Mouse (Mus musculus): Measurements from ENCODE around the gene Zfp493. TPM values are rescaled to one million over a fixed set of nuclear protein-coding genes. Genes with fewer than 3 reads are reported as not detected.
"Not testable (repeated sequence)": the region's sequence is repeated elsewhere in the genome, so short reads cannot be mapped to it uniquely, and the experiment has no call there.

The Zfp493 gene
- polyA plus RNA-seq, 1 experiment, result 0.08 TPM

- Histone ChIP-seq H3ac (ENCODE audit: control insufficient read depth, insufficient read length) (no peak within 1 kb of the TSS), H3K36me3 (ENCODE audit: control insufficient read depth, insufficient read depth) (no peaks in the 10 kb centered on the region), H3K79me2 (ENCODE audit: control insufficient read depth, insufficient read depth) (no peaks in the 10 kb centered on the region), H3K27me3 (ENCODE audit: control insufficient read depth, insufficient read depth, insufficient read length) (no peaks in the 10 kb centered on the region), H3K4me2 (ENCODE audit: low read depth) (peak within 1 kb of the TSS; percentile 79), H3K4me3 (peak within 1 kb of the TSS; percentile 33)
- TF ChIP-seq REST (IDR thresholded peaks at IDR 0.05; ENCODE audit: insufficient read depth, insufficient read length) (no peak), CEBPB (IDR thresholded peaks at IDR 0.05; ENCODE audit: insufficient read depth, poor library complexity, severe bottlenecking) (no peak), TCF3 (IDR thresholded peaks at IDR 0.05; ENCODE audit: insufficient read length, low read depth) (no peak), SRF (IDR thresholded peaks at IDR 0.05; ENCODE audit: control insufficient read depth, insufficient read length, low read depth) (no peak), TCF12 (IDR thresholded peaks at IDR 0.05; ENCODE audit: insufficient read depth, poor library complexity, severe bottlenecking) (no peak), MAX (IDR thresholded peaks at IDR 0.05; ENCODE audit: low read depth) (no peak), POLR2AphosphoS2 (IDR thresholded peaks at IDR 0.05; ENCODE audit: insufficient read length, low read depth) (no peak), USF1 (IDR thresholded peaks at IDR 0.05; ENCODE audit: low read depth) (no peak), POLR2A (IDR thresholded peaks at IDR 0.05; ENCODE audit: insufficient read length, low read depth) (no peak), MYOD1 (IDR thresholded peaks at IDR 0.05; ENCODE audit: control insufficient read depth in 1 of 3, insufficient read length in 2 of 3, low read depth in 2 of 3) (no peak), E2F4 (IDR thresholded peaks at IDR 0.05; ENCODE audit: insufficient read depth) (no peak), MYOG (IDR thresholded peaks at IDR 0.05; ENCODE audit: control insufficient read depth in 1 of 3, insufficient read depth in 1 of 3, insufficient read length in 2 of 3, low read depth in 2 of 3) (no peak)
Measured at GRCm38 (mm10) chr13:67813710-67814660, 34.5 kb downstream of the Zfp493 start, which contains the start of gene Zfp273. Gene Zfp273 (plus strand): TSS chr13:67813740.

GRCm38 (mm10) chr13:67818636-67819035 lies 39.1 kb downstream of the Zfp493 start:
- no peaks in the 10 kb centered on the region for H3K79me2 ChIP-seq (ENCODE audit: control insufficient read depth, insufficient read depth)
- no peak overlapping the region for H3ac ChIP-seq (ENCODE audit: control insufficient read depth, insufficient read length)
- no peaks in the 10 kb centered on the region for H3K36me3 ChIP-seq (ENCODE audit: control insufficient read depth, insufficient read depth)
- no peak overlapping the region for H3K4me2 ChIP-seq (ENCODE audit: low read depth)
- no peak overlapping the region for H3K4me3 ChIP-seq
- no peaks in the 10 kb centered on the region for H3K27me3 ChIP-seq (ENCODE audit: control insufficient read depth, insufficient read depth, insufficient read length)
- no peak for TF ChIP-seq SRF (IDR thresholded peaks at IDR 0.05; ENCODE audit: control insufficient read depth, insufficient read length, low read depth)
- no peak for TF ChIP-seq TCF3 (IDR thresholded peaks at IDR 0.05; ENCODE audit: insufficient read length, low read depth)
- TF ChIP-seq MAX (IDR thresholded peaks at IDR 0.05; ENCODE audit: low read depth), result no peak
- TF ChIP-seq POLR2A (IDR thresholded peaks at IDR 0.05; ENCODE audit: insufficient read length, low read depth), result no peak
- TF ChIP-seq USF1 (IDR thresholded peaks at IDR 0.05; ENCODE audit: low read depth), result no peak
- TF ChIP-seq REST (IDR thresholded peaks at IDR 0.05; ENCODE audit: insufficient read depth, insufficient read length), result no peak
- no peak for TF ChIP-seq E2F4 (IDR thresholded peaks at IDR 0.05; ENCODE audit: insufficient read depth)
- no peak for TF ChIP-seq POLR2AphosphoS2 (IDR thresholded peaks at IDR 0.05; ENCODE audit: insufficient read length, low read depth)
- no peak for TF ChIP-seq TCF12 (IDR thresholded peaks at IDR 0.05; ENCODE audit: insufficient read depth, poor library complexity, severe bottlenecking)
- no peak for TF ChIP-seq MYOG (IDR thresholded peaks at IDR 0.05; ENCODE audit: control insufficient read depth in 1 of 3, insufficient read depth in 1 of 3, insufficient read length in 2 of 3, low read depth in 2 of 3)
- TF ChIP-seq CEBPB (IDR thresholded peaks at IDR 0.05; ENCODE audit: insufficient read depth, poor library complexity, severe bottlenecking), result no peak
- no peak for TF ChIP-seq MYOD1 (IDR thresholded peaks at IDR 0.05; ENCODE audit: control insufficient read depth in 1 of 3, insufficient read length in 2 of 3, low read depth in 2 of 3)

GRCm38 (mm10) chr13:67830911-67831336 lies 51.4 kb downstream of the Zfp493 start, which contains the start of gene Gm10037:
Gene Gm10037 (plus strand): TSS chr13:67831106.
- Histone ChIP-seq H3K4me2 (ENCODE audit: low read depth) (no peak within 1 kb of the TSS), H3K27me3 (ENCODE audit: control insufficient read depth, insufficient read depth, insufficient read length) (no peaks in the 10 kb centered on the region), H3K36me3 (ENCODE audit: control insufficient read depth, insufficient read depth) (no peaks in the 10 kb centered on the region), H3K79me2 (ENCODE audit: control insufficient read depth, insufficient read depth) (no peaks in the 10 kb centered on the region), H3ac (ENCODE audit: control insufficient read depth, insufficient read length) (no peak within 1 kb of the TSS), H3K4me3 (no peak within 1 kb of the TSS)
- TF ChIP-seq E2F4 (IDR thresholded peaks at IDR 0.05; ENCODE audit: insufficient read depth) (no peak), MYOD1 (IDR thresholded peaks at IDR 0.05; ENCODE audit: control insufficient read depth in 1 of 3, insufficient read length in 2 of 3, low read depth in 2 of 3) (no peak), CEBPB (IDR thresholded peaks at IDR 0.05; ENCODE audit: insufficient read depth, poor library complexity, severe bottlenecking) (no peak), USF1 (IDR thresholded peaks at IDR 0.05; ENCODE audit: low read depth) (no peak), MYOG (IDR thresholded peaks at IDR 0.05; ENCODE audit: control insufficient read depth in 1 of 3, insufficient read depth in 1 of 3, insufficient read length in 2 of 3, low read depth in 2 of 3) (no peak), POLR2AphosphoS2 (IDR thresholded peaks at IDR 0.05; ENCODE audit: insufficient read length, low read depth) (no peak), TCF12 (IDR thresholded peaks at IDR 0.05; ENCODE audit: insufficient read depth, poor library complexity, severe bottlenecking) (no peak), MAX (IDR thresholded peaks at IDR 0.05; ENCODE audit: low read depth) (no peak), POLR2A (IDR thresholded peaks at IDR 0.05; ENCODE audit: insufficient read length, low read depth) (no peak), SRF (IDR thresholded peaks at IDR 0.05; ENCODE audit: control insufficient read depth, insufficient read length, low read depth) (no peak), TCF3 (IDR thresholded peaks at IDR 0.05; ENCODE audit: insufficient read length, low read depth) (no peak), REST (IDR thresholded peaks at IDR 0.05; ENCODE audit: insufficient read depth, insufficient read length) (no peak)

- H3ac ChIP-seq (ENCODE audit: control insufficient read depth, insufficient read length); H3K4me2 ChIP-seq (ENCODE audit: low read depth); H3K4me3 ChIP-seq; H3K79me2 ChIP-seq (ENCODE audit: control insufficient read depth, insufficient read depth); H3K36me3 ChIP-seq (ENCODE audit: control insufficient read depth, insufficient read depth); H3K27me3 ChIP-seq (ENCODE audit: control insufficient read depth, insufficient read depth, insufficient read length): not testable (repeated sequence)
Measured at GRCm38 (mm10) chr13:67833137-67833536, 53.6 kb downstream of the Zfp493 start.

Other genes starting within 250 kb of the Zfp493 start
- gene Zfp748, start 225.9 kb upstream of the Zfp493 start, polyA plus RNA-seq (2012; fragmentation: generic; extraction: Trizol), result 0.68 TPM
- 0.86 TPM for gene Zfp729b, start 170.0 kb upstream of the Zfp493 start, polyA plus RNA-seq (2012; fragmentation: generic; extraction: Trizol)
- gene Gm49345, start 141.9 kb upstream of the Zfp493 start, polyA plus RNA-seq (2012; fragmentation: generic; extraction: Trizol), result 0.30 TPM
- gene Zfp729a, start 141.9 kb upstream of the Zfp493 start, polyA plus RNA-seq (2012; fragmentation: generic; extraction: Trizol), result 0.88 TPM
- gene Zfp738, start 92.6 kb upstream of the Zfp493 start, polyA plus RNA-seq (2012; fragmentation: generic; extraction: Trizol), result 0.52 TPM
- 1.3 TPM for gene Zfp65, start 50.5 kb upstream of the Zfp493 start, polyA plus RNA-seq (2012; fragmentation: generic; extraction: Trizol)
- gene Zfp85, start 24.5 kb upstream of the Zfp493 start, polyA plus RNA-seq (2012; fragmentation: generic; extraction: Trizol), result 0.66 TPM
- 0.17 TPM for gene Zfp273, start 34.0 kb downstream of the Zfp493 start, polyA plus RNA-seq (2012; fragmentation: generic; extraction: Trizol)
- not detected for gene Gm10037, start 51.4 kb downstream of the Zfp493 start, polyA plus RNA-seq (2012; fragmentation: generic; extraction: Trizol)
- not detected for gene BC048507, start 83.6 kb downstream of the Zfp493 start, polyA plus RNA-seq (2012; fragmentation: generic; extraction: Trizol)